Mouse (Mus musculus) stomach, embryonic 14.5 days (tissue): ENCODE data around the gene Slc10a7. TPM values are rescaled to one million over a fixed set of nuclear protein-coding genes. Genes with fewer than 3 reads are reported as not detected.

Experiments
- ATAC-seq: fragments of 200-750 bp; cut with Nextera tagmentation; 2 replicates; pipeline ENCODE4 v1.8.0; 2017; ENCODE audit warnings: low read depth, moderate TSS enrichment; ENCODE audit not compliant: insufficient number of reproducible peaks, insufficient read depth, low FRiP score
- H3K27ac ChIP-seq: fragments of 300-500 bp; sonication (generic); 2 replicates; pipeline ENCODE4 v1.5.1; 2014; ENCODE audit warnings: mild to moderate bottlenecking, low read length, moderate library complexity, mixed read lengths
- H3K27me3 ChIP-seq: fragments of 300-500 bp; sonication (generic); 2 replicates; pipeline ENCODE4 v1.6.1; 2014; ENCODE audit warnings: low read length, control low read depth, mixed read lengths; ENCODE audit not compliant: control insufficient read depth, insufficient read depth
- H3K36me3 ChIP-seq: fragments of 300-500 bp; sonication (generic); 2 replicates; pipeline ENCODE4 v1.6.1; 2014; ENCODE audit warnings: mild to moderate bottlenecking, control low read depth, low read length, moderate library complexity, mixed read lengths; ENCODE audit not compliant: control insufficient read depth, insufficient read depth
- H3K4me1 ChIP-seq: fragments of 300-500 bp; sonication (generic); 2 replicates; pipeline ENCODE4 v1.6.1; 2014; ENCODE audit warnings: low read length, control low read depth, mixed read lengths; ENCODE audit not compliant: control insufficient read depth, insufficient read depth
- H3K4me2 ChIP-seq: fragments of 300-500 bp; sonication (generic); replicated peaks from 2 replicates; pipeline ENCODE4 v1.6.1; 2014; ENCODE audit warnings: low read depth, low read length, control low read depth
- H3K4me3 ChIP-seq: fragments of 300-500 bp; sonication (generic); 2 replicates; pipeline ENCODE4 v1.5.1; 2014; ENCODE audit warnings: low read depth, low read length, control low read depth
- H3K9ac ChIP-seq: fragments of 300-500 bp; sonication (generic); replicated peaks from 2 replicates; pipeline ENCODE4 v1.6.1; 2014; ENCODE audit warnings: low read depth, mild to moderate bottlenecking, control low read depth, low read length, moderate library complexity, mixed read lengths
- H3K9me3 ChIP-seq: fragments of 300-500 bp; sonication (generic); 2 replicates; pipeline ENCODE4 v1.6.1; 2016; ENCODE audit warnings: low read depth, low read length, control low read depth; ENCODE audit not compliant: control insufficient read depth
- WGBS: fragments of 180-500 bp; shearing (Covaris S2); extraction: QIAGEN DNeasy Blood & Tissue Kit; methylation state at CpG from one replicate; pipeline ENCODE4 v1.1.7; 2014; 5-methylcytosine and 5-hydroxymethylcytosine counted together
- polyA plus RNA-seq: library from polyadenylated mRNA; unstranded; fragments of >200 nt; fragmentation: Nextera tagmentation; extraction: Ambion mirVana; gene quantifications from 2 replicates; pipeline ENCODE4 v1.2.1, GENCODE M21; 2014

Gene Slc10a7
- polyA plus RNA-seq, 1 experiment from 2014 or later = 14.6 TPM

DNA sequence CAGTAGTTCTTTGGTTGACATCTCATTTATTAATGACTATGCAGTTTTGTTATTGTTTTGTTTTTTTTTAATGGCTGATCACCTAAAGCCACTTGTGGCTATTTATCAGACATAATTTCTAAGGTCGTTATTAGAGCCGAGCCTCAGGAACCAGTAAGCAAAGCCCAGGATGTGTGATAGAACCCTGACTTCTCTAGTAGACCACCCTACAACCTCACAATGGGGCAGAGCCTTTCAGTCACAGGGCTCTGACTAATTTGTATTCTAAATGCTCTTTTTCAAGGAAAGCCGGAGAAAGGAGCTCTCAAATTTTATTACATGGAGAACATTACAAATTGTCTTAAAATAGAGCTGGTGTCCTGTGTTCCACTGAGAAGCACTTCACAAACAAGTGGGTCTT, 124.9 kb downstream of the Slc10a7 start:
- 67% methylated on average over 3 of the region's 3 CpGs for WGBS
- Histone ChIP-seq H3K4me2 (no peak overlapping the region), H3K27ac (no peak overlapping the region), H3K9ac (no peak overlapping the region), H3K4me1 (0 out of 2 replicates have a peak, but pooled peaks cover 3% of the 10 kb centered on the region), H3K36me3 (no peaks in the 10 kb centered on the region), H3K9me3 (no peaks in the 10 kb centered on the region), H3K4me3 (no peak overlapping the region), H3K27me3 (no peaks in the 10 kb centered on the region)
- ATAC-seq = no peak

- ATAC-seq = 0 out of 2 replicates have a peak, but pooled peaks have one; percentile 42
- Histone ChIP-seq H3K36me3 (no peaks in the 10 kb centered on the region), H3K4me3 (no peak overlapping the region), H3K9me3 (no peaks in the 10 kb centered on the region), H3K27ac (peak overlapping the region; percentile 48; the same call in 1 of the 2 replicates), H3K9ac (no peak overlapping the region), H3K4me1 (0 out of 2 replicates have a peak, but pooled peaks cover 3% of the 10 kb centered on the region), H3K27me3 (no peaks in the 10 kb centered on the region), H3K4me2 (no peak overlapping the region)
- 57% methylated on average over 17 of the region's 17 CpGs for WGBS
Measured at GRCm38 (mm10) chr8:78634523-78635240, 125.5 kb downstream of the Slc10a7 start.

- 0 out of 2 replicates have a peak overlapping the region, but pooled peaks have one; percentile 52 for H3K27ac ChIP-seq
- no peak overlapping the region for H3K4me2 ChIP-seq
- H3K9me3 ChIP-seq = no peaks in the 10 kb centered on the region
- H3K9ac ChIP-seq = no peak overlapping the region
- H3K36me3 ChIP-seq = no peaks in the 10 kb centered on the region
- no peak for ATAC-seq
- whole genome bisulfite sequencing = 71% methylated on average over 8 of the region's 8 CpGs
- H3K4me1 ChIP-seq = 0 out of 2 replicates have a peak, but pooled peaks cover 3% of the 10 kb centered on the region
- no peaks in the 10 kb centered on the region for H3K27me3 ChIP-seq
- no peak overlapping the region for H3K4me3 ChIP-seq
Measured at GRCm38 (mm10) chr8:78635241-78635771, 126.2 kb downstream of the Slc10a7 start.

DNA sequence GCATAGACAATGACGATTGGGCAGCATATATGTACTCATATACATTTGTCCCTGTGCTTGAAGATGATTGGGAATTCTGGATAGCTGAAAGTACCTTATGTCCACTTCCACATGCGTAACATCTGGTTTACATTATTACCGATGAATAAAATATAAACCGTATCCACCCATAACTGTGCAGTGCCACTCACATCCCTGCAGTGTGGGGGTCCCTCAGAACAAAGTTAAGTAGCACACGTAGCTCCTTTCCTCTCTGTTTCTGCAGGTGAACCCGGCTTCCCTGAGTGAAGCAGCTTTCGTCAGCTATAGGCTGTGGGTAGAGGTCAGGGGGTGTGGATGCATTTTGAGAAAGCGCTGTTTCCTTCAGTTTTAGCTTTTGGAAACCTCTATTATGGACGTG, 132.8 kb downstream of the Slc10a7 start:
- Histone ChIP-seq H3K36me3 (no peaks in the 10 kb centered on the region), H3K4me3 (no peak overlapping the region), H3K27me3 (no peaks in the 10 kb centered on the region), H3K27ac (no peak overlapping the region), H3K9me3 (peaks cover 3% of the 10 kb centered on the region; the same call in 1 of the 2 replicates), H3K9ac (no peak overlapping the region), H3K4me1 (no peaks in the 10 kb centered on the region), H3K4me2 (no peak overlapping the region)
- WGBS = 82% methylated on average over 9 of the region's 9 CpGs
- ATAC-seq = no peak

DNA sequence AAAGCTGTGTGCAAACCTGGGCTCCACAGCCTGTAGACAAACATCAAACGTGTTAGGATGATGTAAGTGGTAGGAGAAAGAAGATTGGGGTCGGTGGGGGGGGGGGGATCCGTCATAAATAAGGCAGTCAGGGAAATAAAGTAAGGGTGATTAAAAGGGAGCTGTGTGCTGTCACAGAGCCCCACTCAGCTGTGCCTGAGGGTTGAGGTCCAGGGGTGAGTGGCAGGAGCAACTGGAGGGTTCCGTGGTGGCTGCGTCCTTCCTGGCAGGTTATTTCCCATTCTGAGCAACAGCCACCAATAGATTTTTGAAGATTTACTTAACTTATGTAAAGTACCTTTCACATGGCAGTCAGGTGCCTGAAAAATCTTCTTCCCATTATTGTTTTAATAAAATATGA, 133.2 kb downstream of the Slc10a7 start:
- H3K4me3 ChIP-seq = no peak overlapping the region

GRCm38 (mm10) chr8:78647000-78647656, 138.0 kb downstream of the Slc10a7 start:
- Histone ChIP-seq H3K36me3 (no peaks in the 10 kb centered on the region), H3K4me3 (no peak overlapping the region), H3K27me3 (no peaks in the 10 kb centered on the region), H3K4me1 (peaks cover 6% of the 10 kb centered on the region; the same call in 1 of the 2 replicates), H3K9ac (no peak overlapping the region), H3K9me3 (peaks cover 3% of the 10 kb centered on the region; the same call in 1 of the 2 replicates), H3K4me2 (no peak overlapping the region), H3K27ac (0 out of 2 replicates have a peak overlapping the region, but pooled peaks have one; percentile 6)
- WGBS = 48% methylated on average over 8 of the region's 8 CpGs
- ATAC-seq = no peak

More for the DNA sequence above, 133.2 kb downstream of the Slc10a7 start:
- peaks cover 3% of the 10 kb centered on the region; the same call in 1 of the 2 replicates for H3K4me1 ChIP-seq
- no peaks in the 10 kb centered on the region for H3K27me3 ChIP-seq
- no peak overlapping the region for H3K9ac ChIP-seq
- no peaks in the 10 kb centered on the region for H3K36me3 ChIP-seq
- 60% methylated on average over 5 of the region's 5 CpGs for WGBS
- peaks cover 3% of the 10 kb centered on the region; the same call in 1 of the 2 replicates for H3K9me3 ChIP-seq
- no peak for ATAC-seq
- no peak overlapping the region for H3K4me2 ChIP-seq
- H3K27ac ChIP-seq = no peak overlapping the region

DNA sequence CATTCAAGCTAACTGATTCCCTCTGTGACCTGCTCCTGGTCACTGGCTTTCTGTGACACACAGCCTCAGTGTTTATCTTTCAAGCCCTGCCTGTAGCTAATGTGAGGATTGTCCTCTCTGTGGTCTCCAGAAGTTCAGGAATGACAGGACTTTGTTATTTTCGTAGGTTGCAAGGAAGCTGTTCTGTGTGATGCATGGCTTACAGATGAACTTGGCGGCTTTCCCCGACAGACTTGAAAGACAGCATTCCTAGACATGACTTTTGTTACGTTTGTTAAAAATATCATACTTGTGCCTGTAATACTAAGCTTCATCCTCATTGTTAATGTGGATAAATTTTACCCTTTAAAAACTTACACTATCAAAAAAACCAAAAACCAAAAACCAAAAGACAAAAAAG, 138.7 kb downstream of the Slc10a7 start:
- Histone ChIP-seq H3K27me3 (no peaks in the 10 kb centered on the region), H3K27ac (no peak overlapping the region), H3K36me3 (no peaks in the 10 kb centered on the region), H3K4me2 (no peak overlapping the region), H3K4me1 (peaks cover 6% of the 10 kb centered on the region; the same call in 1 of the 2 replicates), H3K9me3 (peaks cover 3% of the 10 kb centered on the region; the same call in 1 of the 2 replicates), H3K4me3 (no peak overlapping the region), H3K9ac (no peak overlapping the region)
- ATAC-seq = no peak
- WGBS = 31% methylated on average over 4 of the region's 4 CpGs

GRCm38 (mm10) chr8:78648918-78649317, 139.8 kb downstream of the Slc10a7 start:
- Histone ChIP-seq H3K4me3 (no peak overlapping the region), H3K4me1 (peaks cover 6% of the 10 kb centered on the region; the same call in 1 of the 2 replicates), H3K4me2 (no peak overlapping the region), H3K36me3 (no peaks in the 10 kb centered on the region), H3K27me3 (no peaks in the 10 kb centered on the region), H3K9ac (no peak overlapping the region), H3K9me3 (peaks cover 3% of the 10 kb centered on the region; the same call in 1 of the 2 replicates), H3K27ac (no peak overlapping the region)
- ATAC-seq = no peak
- WGBS = 25% methylated on average over 7 of the region's 7 CpGs
